Mouse (Mus musculus) thymus, adult 2 months (tissue): ENCODE measurements around the gene Map3k6.

Experiments
- CTCF ChIP-seq: fragments of 200-500 bp; IDR thresholded peaks from 2 replicates; pipeline ENCODE4 v1.5.1; 2012; ENCODE audit warnings: mild to moderate bottlenecking, control low read depth, low read length, moderate library complexity, borderline replicate concordance; ENCODE audit not compliant: control insufficient read depth, poor library complexity, insufficient read depth; ENCODE audit errors: extremely low read depth
- POLR2A ChIP-seq: fragments of 200-500 bp; IDR thresholded peaks from 2 replicates; pipeline ENCODE4 v1.6.1; 2012; ENCODE audit warnings: mild to moderate bottlenecking, low read length, control low read depth, moderate library complexity; ENCODE audit not compliant: control insufficient read depth, poor library complexity, insufficient read depth; ENCODE audit errors: extremely low read depth

DNA sequence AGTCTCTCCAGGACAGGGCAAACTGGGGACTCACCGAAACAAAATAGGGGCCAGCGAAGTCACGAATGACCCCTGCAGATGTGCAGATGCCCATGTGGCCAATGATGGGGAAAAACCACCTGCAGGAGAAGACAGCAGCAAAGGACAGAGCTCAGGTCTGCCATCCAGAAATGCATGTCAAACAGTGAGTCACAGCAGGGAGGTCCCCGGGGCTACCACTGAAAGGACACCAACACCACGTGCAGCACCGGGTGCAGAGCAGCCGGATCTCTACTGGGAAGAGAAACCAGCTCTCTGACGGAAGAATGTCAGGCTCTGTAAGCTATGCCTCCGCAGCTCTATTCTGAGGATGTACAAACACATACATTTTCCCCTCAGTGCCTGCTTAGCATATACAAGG, 30.3 kb downstream of the Map3k6 start:
- TF ChIP-seq CTCF, result no peak
- TF ChIP-seq POLR2A, result no peak
